Mouse (Mus musculus) heart, adult 11 months (tissue): ENCODE results near the gene Ankrd34a.

Experiments
- DNase-seq: peaks from one replicate; pipeline ENCODE4 v3.0.0; 2022

Gene Ankrd34a

GRCm38 (mm10) chr3:96563911-96564632, 32.4 kb upstream of the Ankrd34a start:
- peak; percentile 97 for DNase-seq

- peak; percentile 99 for DNase-seq
Measured at GRCm38 (mm10) chr3:96564633-96565032, 31.8 kb upstream of the Ankrd34a start.

GRCm38 (mm10) chr3:96565105-96565504, 31.3 kb upstream of the Ankrd34a start:
- peak; percentile 89 for DNase-seq

GRCm38 (mm10) chr3:96566661-96567450, 29.6 kb upstream of the Ankrd34a start:
- DNase-seq = peak; percentile 90

- peak; percentile 96 for DNase-seq
Measured at GRCm38 (mm10) chr3:96568605-96569004, 27.8 kb upstream of the Ankrd34a start.

GRCm38 (mm10) chr3:96569506-96569905, 26.9 kb upstream of the Ankrd34a start:
- peak; percentile 97 for DNase-seq

GRCm38 (mm10) chr3:96569966-96570605, 26.4 kb upstream of the Ankrd34a start:
- peak; percentile 91 for DNase-seq

- peak; percentile 93 for DNase-seq
Measured at GRCm38 (mm10) chr3:96570643-96571042, 25.8 kb upstream of the Ankrd34a start.

- peak; percentile 93 for DNase-seq
Measured at GRCm38 (mm10) chr3:96571336-96571735, 25.1 kb upstream of the Ankrd34a start.

- DNase-seq = peak; percentile 99
Measured at GRCm38 (mm10) chr3:96571896-96572698, 24.3 kb upstream of the Ankrd34a start.

- DNase-seq = peak; percentile 96
Measured at GRCm38 (mm10) chr3:96573611-96574511, 22.6 kb upstream of the Ankrd34a start.

GRCm38 (mm10) chr3:96575272-96575984, 21.0 kb upstream of the Ankrd34a start:
- peak; percentile 99 for DNase-seq

- peak; percentile 99 for DNase-seq
Measured at GRCm38 (mm10) chr3:96576005-96576658, 20.3 kb upstream of the Ankrd34a start.

- peak; percentile 100 for DNase-seq
Measured at GRCm38 (mm10) chr3:96576690-96577541, 19.5 kb upstream of the Ankrd34a start, which contains the start of gene Gm16253. Gene Gm16253, plus strand, starts transcription at chr3:96576984.

- no peak for DNase-seq
Measured at GRCm38 (mm10) chr3:96577566-96577965, 18.9 kb upstream of the Ankrd34a start.

- DNase-seq = peak; percentile 94
Measured at GRCm38 (mm10) chr3:96578561-96579238, 17.7 kb upstream of the Ankrd34a start.

- DNase-seq = peak; percentile 93
Measured at GRCm38 (mm10) chr3:96579239-96579750, 17.1 kb upstream of the Ankrd34a start.

GRCm38 (mm10) chr3:96579885-96580454, 16.5 kb upstream of the Ankrd34a start:
- peak; percentile 99 for DNase-seq
